Mouse (Mus musculus) B cell, adult 2 months (primary cell): ENCODE data around the gene Arl8a.

Source experiments
- DNase-seq, 2 experiments: peaks; one replicate each; pipeline ENCODE4 v3.0.0; 2022

Arl8a gene

GRCm38 (mm10) chr1:135133678-135134435 is 12.8 kb upstream of the Arl8a start:
- peak; percentile 33 to 34 for DNase-seq

GRCm38 (mm10) chr1:135135111-135135787 is 11.4 kb upstream of the Arl8a start:
- no peak for DNase-seq

GRCm38 (mm10) chr1:135136500-135136899 is 10.1 kb upstream of the Arl8a start:
- DNase-seq: peak; percentile 78

GRCm38 (mm10) chr1:135139906-135140305 is 6.7 kb upstream of the Arl8a start:
- peak; percentile 38 to 47 for DNase-seq

GRCm38 (mm10) chr1:135142452-135142851 is 4.2 kb upstream of the Arl8a start:
- DNase-seq: no peak

- DNase-seq: no peak
Observed at GRCm38 (mm10) chr1:135143940-135144339, 2.7 kb upstream of the Arl8a start.

- peak; percentile 81 to 82 for DNase-seq
Observed at GRCm38 (mm10) chr1:135146946-135147701, 500 bp downstream of the Arl8a start.

- DNase-seq: no peak
Observed at GRCm38 (mm10) chr1:135147702-135148058, 1.1 kb downstream of the Arl8a start.

- DNase-seq: no peak
Observed at GRCm38 (mm10) chr1:135148476-135148875, 1.9 kb downstream of the Arl8a start.

GRCm38 (mm10) chr1:135148996-135149395 is 2.4 kb downstream of the Arl8a start:
- DNase-seq: no peak

- no peak for DNase-seq
Observed at GRCm38 (mm10) chr1:135154011-135154410, 7.4 kb downstream of the Arl8a start.

GRCm38 (mm10) chr1:135154411-135154959 is 7.9 kb downstream of the Arl8a start:
- DNase-seq: peak; percentile 71 to 75

- DNase-seq: no peak
Observed at GRCm38 (mm10) chr1:135156300-135156699, 9.7 kb downstream of the Arl8a start.

GRCm38 (mm10) chr1:135158633-135159032 is 12.0 kb downstream of the Arl8a start:
- no peak for DNase-seq

- no peak for DNase-seq
Observed at GRCm38 (mm10) chr1:135159074-135159473, 12.4 kb downstream of the Arl8a start.

- no peak for DNase-seq
Observed at GRCm38 (mm10) chr1:135159556-135160123, 13.0 kb downstream of the Arl8a start.

- DNase-seq: no peak
Observed at GRCm38 (mm10) chr1:135160411-135161050, 13.9 kb downstream of the Arl8a start.

- DNase-seq: no peak
Observed at GRCm38 (mm10) chr1:135162720-135163119, 16.1 kb downstream of the Arl8a start.

GRCm38 (mm10) chr1:135167435-135167834 is 20.8 kb downstream of the Arl8a start, which contains the start of gene Gpr37l1:
Gpr37l1 (minus strand) TSS chr1:135167681.
- no peak for DNase-seq

GRCm38 (mm10) chr1:135168453-135169200 is 22.0 kb downstream of the Arl8a start:
- no peak for DNase-seq

GRCm38 (mm10) chr1:135169556-135170224 is 23.1 kb downstream of the Arl8a start:
- no peak for DNase-seq
